Mouse (Mus musculus) frontal cortex, postnatal 36 days (tissue): ENCODE data around the gene Plekhg1.

ENCODE experiments used
- DNase-seq, 2 experiments: peaks; one replicate each; pipeline ENCODE4 v3.0.0; 2022; ENCODE audit warnings: low spot score in 2 of 2

Plekhg1 gene

DNA sequence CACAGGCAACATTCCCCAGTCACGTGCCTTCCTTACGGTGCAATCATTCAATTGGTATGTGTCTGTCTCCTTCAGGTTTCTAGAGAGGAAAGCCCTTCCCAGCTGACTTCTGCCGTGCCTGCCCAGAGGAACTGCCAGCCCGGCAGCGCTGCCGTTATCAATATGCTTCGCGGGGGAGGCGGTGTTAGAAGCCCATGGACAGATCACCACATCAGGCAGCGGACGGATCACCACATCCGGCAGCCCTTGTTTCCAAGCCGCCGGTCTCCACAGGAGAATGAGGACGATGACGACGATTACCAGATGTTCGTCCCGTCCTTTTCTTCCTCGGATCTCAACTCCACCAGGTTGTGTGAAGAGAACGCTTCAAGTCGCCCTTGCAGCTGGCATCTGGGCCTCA lies 216.3 kb downstream of the Plekhg1 start:
- DNase-seq = no peak

DNA sequence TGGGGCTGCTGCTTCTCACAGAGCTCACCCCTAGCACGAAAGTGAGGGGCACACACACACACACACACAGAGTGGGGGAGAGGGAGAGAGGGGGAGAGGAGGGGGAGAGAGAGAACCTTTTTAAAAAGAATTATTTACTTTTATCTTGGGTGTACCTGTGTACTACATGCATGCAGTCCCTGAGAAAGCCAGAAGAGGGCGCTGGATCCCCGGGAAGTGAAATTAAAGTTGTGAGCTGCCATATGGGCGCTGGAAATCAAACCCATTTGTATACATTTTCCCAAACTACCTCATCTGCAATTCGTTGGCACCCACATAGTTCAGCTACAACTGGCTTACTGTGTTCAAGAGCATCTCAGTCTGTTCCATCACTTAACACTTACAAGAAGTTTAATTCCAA lies 218.4 kb downstream of the Plekhg1 start:
- no peak for DNase-seq

DNA sequence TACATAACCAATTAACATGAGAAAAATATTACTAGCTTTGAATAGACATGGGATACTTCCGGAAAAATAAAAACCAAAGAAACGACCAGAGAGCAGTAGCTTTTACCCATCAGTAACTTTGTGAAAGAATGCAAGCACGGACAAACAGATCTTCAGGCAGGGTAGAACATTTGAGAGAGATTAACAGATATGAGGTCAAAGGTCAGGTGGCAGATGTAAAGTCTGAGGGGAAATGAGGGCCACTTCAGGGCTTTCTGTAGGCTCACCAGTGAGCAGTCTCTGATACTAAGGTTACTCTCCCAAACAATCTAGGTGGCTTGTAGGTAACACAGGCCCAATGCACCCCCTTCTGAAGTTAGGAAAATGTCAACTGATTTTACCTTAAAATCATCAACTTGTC lies 228.9 kb downstream of the Plekhg1 start:
- no peak for DNase-seq

DNA sequence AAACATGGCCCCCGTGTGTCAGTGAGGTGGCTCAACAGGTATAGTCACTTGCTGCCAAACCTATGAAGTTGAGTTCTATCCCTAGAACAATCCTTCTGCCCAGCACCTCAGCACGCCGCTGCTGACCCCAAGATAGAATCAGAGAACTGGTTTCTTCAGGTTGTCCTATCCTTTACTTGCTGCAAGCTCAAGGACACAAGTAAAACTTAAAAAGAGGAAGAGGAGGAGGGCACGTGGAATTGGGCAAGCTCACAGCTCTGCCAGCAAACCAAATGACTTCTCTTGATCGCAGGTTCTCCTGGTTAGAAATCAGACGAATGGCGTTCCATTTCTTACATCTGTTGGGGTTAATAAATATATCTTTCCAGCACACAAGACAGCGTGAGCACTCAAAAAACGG lies 232.1 kb downstream of the Plekhg1 start:
- no peak for DNase-seq

DNA sequence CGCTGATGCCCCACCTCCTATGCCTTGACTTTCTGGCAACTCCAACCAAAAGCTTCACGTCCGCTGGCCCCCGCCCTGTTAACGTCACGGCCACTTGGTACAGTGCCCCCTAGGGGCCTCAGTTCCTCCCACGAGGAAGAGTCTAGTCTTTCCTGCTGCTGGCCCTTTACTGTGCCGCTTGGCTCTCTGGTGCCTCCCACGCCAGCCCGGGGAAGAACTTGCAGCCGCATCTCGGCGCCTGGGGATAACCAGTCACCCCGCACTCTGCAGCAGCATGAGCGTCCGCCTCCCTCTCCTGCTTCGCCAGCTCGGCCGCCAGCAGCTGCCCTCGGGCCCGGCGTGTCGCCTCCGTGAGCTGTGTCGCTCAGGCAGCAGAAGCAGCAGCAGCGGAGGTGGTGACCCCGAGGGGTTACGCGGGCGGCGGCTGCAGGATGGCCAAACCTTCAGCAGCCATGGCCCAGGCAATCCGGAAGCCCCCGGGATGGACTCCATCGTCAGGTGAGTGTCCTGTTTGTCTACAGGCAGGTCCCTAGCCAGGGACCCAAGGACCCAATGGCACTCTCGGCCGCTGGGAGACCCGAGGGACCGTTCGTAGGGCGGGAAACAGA lies 232.9 kb downstream of the Plekhg1 start, which contains the start of gene Mthfd1l:
Gene Mthfd1l, plus strand, starts transcription at position 138 of the 608 bp plus-strand sequence.
- peak; percentile 81 to 82 for DNase-seq

DNA sequence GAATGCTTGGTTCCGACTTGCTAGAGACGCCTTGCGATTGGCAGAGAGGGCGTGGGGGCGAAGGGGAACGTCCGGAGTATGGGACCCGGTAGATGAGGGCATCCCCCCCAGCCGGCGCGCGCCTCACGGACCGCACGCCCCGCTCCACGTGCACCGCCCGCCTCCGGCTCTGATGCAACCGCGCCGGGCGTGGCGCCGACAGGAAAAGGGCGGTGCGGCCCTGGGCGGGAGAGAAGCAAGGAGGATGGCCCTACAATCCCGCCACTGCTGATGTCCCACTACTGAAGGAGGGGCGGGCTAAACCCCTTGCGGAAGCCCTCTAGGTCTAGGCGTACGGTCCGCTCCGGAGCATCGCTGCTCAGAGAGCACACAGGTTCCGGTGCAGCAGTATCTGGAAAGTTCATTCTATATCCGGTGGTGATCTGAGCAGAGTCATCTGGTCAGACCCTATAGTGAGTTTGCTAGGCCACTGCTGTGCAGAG lies 233.5 kb downstream of the Plekhg1 start:
- peak; percentile 82 to 86 for DNase-seq

DNA sequence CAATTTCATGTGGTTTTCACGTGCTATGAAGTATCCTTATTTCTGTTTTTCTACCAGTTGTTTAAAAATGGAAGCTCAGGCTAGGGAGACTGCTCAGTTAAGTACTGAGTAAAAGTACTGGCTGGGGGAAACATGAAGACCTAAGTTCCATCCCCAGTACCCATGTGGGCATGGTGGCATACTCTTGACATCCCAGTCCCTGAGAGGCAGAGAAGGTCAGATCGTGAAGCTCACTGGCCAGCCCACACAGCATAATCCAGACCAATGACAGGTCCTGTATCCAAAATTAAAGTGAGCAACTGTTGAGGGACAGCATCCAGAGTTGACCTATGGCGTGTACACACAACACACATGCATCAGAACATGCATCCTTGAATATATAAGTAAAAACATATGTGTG lies 234.2 kb downstream of the Plekhg1 start:
- DNase-seq = no peak

DNA sequence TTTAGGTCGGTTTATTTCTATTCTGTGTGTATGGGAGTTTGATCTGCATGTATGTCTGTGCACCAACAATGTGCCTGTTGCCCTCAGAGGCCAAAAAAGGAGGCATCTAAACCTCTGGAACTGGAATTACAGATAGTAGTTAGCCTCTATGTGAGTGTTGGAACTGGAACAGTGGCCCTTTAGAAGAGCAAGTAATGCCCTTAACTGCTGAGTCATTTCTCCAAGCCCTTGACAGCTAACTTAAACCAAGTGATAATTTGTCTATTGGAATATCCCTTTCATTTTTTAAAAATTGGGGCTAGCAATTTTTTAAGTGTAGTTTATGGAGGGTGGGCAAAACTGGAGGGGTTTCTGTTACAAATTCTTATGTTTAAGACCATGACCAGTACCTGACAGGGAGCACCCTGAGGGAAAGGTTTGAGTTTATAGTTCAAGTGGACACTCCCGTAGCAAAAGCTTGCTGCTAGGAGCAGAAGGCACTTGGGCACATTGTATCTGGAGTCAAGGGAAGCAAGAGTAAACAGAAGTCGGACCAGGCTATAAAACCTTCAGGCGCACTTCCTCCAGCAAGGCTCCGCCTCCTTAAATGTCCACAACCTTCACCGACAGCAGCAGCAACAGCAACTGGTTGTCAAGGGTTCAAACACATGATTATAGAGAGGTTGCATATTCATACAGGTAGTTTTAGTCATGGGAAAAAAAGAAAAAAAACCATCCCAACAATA lies 235.9 kb downstream of the Plekhg1 start:
- no peak for DNase-seq

DNA sequence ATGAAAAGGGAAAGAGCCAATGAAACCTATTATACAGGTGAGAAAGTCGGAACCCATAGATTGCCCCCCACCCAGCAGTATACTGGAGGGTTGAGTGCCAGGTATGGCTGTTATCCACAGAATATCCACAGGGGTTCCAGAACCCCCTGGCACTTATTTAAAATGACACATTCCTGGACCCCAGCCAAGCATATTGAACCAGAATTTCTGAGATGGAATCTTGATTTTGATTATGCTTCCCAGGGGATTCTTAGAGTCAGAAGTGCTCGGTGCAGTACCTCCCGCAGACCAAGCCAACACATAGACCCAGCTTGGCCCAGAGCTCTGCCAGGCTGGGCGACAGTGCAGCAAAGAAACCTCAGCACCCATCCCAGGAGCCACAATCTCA lies 236.5 kb downstream of the Plekhg1 start:
- no peak for DNase-seq

DNA sequence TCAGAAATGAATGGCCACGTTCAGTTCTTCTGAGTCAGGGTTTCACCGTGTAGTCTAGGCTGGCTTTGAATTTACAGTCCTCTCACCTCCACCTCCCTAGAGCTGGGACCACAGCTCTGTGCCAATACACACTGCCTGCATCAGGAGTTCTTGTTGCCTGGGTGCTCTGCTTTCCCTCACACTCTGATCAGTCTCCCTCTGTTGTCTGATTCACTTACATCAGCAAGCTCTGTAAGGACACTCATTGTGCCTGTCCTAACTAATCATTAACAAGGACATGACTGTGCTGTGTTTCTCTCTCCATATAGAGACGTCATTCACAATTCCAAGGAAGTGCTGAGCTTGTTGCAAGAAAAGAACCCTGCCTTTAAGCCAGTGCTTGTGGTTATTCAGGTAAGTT lies 238.2 kb downstream of the Plekhg1 start:
- no peak for DNase-seq

DNA sequence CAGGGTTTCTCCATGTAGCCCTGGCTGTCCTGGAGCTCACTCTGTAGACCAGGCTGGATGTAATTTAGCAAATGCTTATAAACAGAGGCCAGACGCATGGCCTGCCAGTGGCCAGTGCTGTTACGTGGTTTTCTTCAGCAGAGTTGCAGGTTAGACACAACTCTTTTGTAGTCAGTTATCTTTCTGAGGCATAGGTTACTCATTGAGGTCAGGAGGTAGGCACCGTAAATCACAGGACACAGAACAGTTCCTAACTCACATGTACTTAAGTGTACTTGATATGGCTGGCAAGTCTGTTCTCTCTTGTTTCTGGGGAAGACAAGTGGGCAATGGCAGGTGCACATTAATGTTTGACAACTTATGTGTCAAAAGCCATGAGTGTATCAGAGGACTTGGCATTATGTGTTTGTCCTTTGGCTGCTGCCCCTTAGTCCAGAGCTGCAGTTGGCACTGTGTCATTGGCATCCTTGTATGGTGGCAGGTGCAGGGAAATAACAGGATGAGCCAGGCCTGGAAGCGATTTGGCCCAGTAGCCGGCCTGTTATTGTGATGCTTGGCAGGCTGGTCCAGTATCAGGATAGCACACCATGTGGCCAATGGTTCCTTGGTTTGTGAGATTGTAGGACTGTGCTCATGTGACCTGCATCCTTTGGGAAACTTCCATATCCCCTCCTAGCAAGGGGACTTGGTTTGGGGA lies 238.8 kb downstream of the Plekhg1 start:
- no peak for DNase-seq

DNA sequence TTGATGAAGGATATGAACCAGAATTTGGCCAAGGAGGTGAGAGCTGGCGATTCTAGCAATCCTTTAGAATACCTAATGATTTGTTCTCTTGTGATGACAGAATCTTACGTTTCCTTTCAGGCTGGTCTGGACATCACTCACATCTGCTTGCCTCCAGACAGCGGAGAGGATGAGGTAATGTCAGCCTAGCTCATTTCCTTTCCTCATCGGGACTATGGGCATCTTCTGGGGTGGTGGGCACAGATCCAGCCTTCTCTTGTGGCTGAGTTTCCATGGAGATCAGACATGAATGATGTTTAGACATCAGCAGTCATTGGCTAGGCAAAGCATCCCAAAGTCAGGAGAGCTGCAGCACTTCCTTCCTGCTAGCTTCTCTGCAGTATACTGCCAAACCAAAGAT lies 240.1 kb downstream of the Plekhg1 start:
- no peak for DNase-seq

DNA sequence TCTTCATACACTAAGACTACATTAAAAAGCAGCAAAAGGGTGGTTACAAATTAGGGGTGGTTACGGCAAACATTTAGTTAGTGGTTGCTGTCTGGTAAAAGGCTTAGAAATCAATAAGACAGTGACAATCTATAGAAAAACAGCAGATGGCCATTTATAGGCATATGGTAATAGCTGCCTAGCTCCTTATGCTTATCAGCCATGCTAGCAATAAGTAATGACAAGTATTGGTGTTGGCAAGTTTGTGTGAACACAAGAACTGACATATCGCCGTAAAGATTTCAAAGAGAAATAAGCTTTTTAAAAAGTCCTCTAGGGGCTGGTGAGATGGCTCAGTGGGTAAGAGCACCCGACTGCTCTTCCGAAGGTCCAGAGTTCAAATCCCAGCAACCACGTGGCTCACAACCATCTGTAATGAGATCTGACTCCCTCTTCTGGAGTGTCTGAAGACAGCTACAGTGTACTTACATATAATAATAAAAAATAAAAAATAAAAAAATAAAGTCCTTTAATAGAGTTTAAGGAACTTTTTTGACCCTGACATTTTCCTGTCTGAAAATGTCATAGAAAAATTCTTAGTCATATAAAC lies 250.2 kb downstream of the Plekhg1 start:
- DNase-seq = no peak

DNA sequence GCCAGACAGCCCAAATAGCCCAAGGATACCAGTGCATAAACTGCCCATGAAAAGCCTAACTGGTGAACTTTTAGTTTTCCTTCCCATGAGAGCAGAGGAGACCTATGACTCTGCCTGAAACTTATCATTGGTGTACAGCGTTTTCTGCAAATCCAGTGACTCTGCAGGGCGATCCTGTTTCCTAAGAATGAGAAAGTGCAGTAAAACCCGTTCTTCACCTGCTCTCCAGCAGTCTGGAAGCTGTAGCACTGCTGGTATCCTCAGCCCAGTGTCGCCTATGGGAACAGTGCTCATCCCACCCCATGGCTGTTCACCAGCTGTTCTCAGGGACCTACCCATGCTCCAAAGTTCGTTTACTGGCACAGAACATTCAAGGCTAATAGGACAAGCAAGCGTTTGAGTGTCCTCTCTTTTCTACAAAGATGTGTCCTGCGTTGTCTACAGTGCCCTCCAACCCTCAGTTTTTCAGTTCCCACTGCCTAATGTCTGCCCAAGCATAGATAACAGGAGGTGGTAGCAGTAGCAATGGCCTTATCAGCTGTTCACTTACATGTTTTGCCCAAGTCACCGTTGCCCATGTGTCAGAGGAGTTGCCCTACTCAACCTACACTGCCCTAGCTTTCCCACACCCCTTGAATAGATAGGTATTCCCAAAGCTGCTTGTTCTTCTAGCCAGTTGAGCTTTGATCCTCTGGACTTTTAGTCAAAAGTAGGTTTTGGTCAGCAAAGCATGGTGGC lies 253.4 kb downstream of the Plekhg1 start:
- no peak for DNase-seq

DNA sequence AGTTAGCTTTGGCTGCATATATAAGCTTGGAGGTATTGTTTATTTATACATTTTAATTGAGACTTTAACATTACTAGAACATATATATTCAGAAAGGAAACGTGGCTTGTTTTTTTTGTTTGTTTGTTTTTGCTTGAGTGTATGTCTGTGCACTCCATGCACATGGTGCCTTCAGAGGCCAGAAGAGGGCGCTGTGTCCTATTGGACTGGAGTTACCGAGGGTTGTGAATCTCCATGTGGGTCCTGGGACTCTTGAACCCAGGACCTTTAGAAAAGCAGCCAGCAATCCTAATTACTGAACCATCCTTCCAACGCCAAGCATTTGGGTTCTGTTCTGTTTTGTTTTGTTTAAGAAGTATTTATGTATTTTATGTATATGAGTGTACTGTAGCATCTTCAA lies 255.1 kb downstream of the Plekhg1 start:
- no peak for DNase-seq

DNA sequence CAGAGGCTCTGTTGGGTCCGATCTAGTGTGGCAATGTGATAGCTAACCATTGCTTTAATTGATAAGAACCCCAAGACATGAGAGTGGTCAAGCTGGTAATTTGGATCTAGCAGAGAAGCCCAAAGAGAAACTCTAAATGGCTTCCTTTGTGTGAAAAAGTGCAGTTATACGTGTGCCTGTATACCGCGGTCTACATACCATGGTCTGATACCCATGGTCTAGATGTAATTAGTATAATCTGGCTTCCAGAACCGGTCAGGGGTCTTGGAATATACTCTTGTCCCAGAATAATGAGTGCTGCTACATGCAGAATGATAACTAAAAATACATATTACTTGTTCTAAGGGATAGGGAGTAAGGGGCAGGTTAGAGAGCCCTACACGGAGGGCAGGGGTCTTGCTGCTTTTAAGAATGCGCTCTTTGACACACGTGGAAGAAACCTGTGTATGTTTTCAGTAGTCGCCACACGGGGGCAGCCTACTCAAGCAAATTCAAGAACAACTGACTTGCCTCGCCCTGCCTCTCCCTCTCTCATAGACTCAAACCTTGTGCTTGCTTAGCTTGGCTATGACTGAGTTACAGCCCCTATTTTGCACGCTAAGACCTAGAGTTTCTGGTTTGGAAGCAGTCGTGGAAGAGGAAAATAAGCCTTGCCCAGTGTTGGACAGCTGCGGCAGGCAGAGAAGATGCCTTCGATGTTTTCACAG lies 256.2 kb downstream of the Plekhg1 start:
- DNase-seq = peak; percentile 50 to 76

DNA sequence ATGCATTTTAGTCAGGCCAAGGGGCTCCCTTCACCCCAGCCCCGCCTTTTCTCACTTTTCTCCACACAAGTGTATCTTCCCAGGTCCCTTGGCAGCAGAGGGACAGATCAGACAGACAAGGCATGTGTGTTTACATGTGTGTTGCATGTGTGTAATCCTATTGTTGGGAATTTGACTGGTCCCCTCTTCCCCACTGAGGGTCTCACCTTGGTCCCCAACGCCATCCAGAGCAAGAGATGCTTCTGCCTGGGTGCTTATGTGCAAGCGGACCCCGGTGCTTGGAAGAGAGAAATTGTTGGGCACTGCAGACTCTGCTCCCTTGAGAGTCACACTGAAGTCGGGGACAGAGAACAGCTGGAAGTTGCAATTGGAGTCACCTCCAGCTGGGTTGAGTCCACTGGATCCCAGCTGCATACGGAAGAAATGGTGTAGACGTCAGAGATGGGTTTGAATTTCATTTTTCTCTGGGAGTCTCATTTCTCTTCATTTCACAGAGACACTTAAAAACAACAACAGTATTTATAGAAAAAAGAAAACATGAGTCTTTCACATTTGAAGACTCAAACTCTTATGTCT lies 257.8 kb downstream of the Plekhg1 start:
- DNase-seq = no peak

DNA sequence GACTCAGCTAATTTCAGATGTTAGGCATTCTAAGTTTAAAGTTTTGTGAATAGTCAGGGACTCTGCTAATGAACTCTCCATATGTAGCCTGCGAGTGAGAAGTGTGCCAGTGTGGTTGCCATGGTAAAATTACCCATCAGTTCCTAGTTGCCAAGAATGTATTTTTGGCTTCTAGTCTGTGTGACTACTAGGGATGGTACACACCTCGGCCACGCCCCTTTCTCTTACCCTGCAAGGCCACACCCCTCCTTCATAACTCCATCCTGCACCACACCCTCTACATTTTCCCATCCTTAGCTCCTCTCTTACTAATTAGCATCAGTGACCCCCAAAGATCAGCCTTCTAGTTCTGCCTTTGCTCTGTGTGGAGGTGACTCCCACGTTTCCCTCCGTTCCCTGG lies 262.5 kb downstream of the Plekhg1 start:
- DNase-seq = no peak

DNA sequence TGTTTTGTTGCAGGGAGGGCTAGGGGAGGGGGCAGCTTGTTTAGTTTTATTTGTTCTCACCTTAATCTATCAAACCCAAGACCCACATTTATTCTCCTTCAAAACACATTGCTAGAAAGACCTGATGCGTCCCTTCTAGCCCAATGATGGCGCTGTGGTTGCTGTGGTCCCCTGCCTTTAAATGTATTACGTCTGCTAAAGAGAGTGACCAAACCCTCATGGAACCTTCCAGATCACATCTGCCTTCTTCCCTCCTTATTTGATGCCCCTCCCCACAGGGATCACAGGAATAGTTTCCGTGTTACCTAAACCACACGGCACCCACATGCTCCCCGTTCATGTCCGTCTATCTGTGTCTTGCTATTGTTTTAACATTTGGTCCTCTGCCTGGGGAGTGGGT lies 265.0 kb downstream of the Plekhg1 start:
- DNase-seq = no peak

DNA sequence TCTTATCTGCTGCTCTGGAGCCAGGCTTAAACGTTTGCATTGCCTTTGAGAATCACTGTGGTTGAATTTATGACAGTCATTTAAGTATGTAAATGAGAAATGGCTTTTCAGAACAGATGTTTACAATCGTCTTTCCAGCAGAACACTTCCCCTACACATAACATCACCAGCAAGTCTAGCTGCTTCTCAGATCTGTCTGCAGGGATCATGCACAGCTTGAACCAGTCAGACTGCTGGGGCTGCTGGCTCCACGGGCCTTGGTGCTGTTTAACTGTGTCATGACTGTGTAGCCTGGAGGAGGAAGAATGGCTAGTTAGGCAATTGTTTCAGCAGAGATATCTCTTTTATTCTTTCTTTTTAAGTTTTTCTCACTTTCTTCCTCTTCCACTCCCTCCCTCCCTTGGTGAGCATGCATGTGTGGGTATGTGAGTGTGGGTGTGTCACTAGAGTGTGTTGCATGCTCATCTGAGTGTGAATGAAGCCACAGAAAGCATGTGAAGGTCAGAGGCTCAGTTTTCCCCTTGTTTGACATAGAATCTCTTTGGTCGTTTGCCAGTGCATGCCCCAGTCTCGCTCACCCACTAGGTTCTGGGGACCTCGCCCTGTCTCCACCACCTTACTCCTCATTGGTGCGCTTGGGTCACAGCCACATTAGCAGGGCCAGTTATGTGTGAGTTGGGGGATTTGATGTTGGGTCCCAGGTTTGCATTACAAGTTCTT lies 266.3 kb downstream of the Plekhg1 start:
- peak; percentile 11 for DNase-seq
